ENCODE assay signal across 11 mouse cellular contexts in the genomic region with DNA sequence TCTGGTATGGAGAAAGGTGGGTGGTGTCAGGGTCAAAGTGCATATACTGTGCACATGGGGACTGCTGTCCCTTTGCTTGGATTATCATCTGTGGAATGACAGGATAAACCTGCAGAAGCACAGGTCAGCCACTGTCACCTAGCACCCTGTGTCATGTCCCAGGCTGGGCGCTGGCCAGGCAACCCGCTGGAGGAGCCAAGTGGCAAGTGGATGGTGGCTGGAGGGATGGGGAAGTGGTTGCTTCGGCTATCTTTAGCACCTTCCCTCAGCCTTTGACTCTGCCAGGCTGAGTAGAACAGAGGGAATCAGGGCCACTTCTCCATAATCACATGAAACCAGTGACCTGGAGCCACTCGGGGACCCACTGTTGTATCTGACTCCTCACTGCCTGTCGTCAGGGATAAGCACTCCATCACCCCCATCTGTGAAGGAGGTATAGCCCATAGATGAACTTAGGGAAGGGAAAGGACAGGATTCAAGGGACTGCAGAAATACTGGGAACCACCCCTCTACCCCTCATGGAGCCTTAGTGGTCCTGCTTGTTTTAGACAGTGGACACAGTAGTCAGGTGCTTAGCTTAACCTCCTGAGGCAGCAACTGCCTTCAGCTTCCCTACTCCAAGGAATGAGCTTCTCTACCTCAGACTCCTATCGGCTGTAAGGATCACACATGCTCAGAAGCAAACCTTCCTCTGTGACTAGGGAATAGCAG. TPM values are rescaled to one million over a fixed set of nuclear protein-coding genes. Genes with fewer than 3 reads are reported as not detected.
DNase-seq lines count a peak whose midpoint lies in the region; ATAC-seq and TF ChIP-seq lines count a peak whose summit lies in the region.
"Had no signal": no experiment of that assay in that cellular context is flagged by ENCODE, and none has a peak within 500 bp of the region (broad histone marks: within the 10 kb centered on the region; RNA-seq: fewer than 3 reads in every experiment).

No protein-coding gene starts in this region.

- H3K9ac ChIP-seq in liver, embryonic 11.5 days (ENCODE audit: low read depth, low read length), result peak overlapping the region; percentile 12; the same call in 1 of the 2 replicates
- H3K9ac ChIP-seq in liver, postnatal 0 days (replicated peaks), result no peak overlapping the region
- H3K9ac ChIP-seq: lung, embryonic 15.5 days; neural tube, embryonic 12.5 days had no signal

- no peaks in the 10 kb centered on the region for H3K9me3 ChIP-seq in liver, embryonic 11.5 days (ENCODE audit: control insufficient read depth, low read length)
- no peaks in the 10 kb centered on the region for H3K9me3 ChIP-seq in liver, postnatal 0 days (ENCODE audit: low read length)
- H3K9me3 ChIP-seq: lung, embryonic 15.5 days; neural tube, embryonic 12.5 days had no signal

- no peak overlapping the region for H3ac ChIP-seq in myocyte (ENCODE audit: control insufficient read depth, insufficient read length)

- TF ChIP-seq CTCF in liver, postnatal 0 days (IDR thresholded peaks at IDR 0.05; ENCODE audit: low read depth), result no peak

- peak; percentile 12 for TF ChIP-seq POLR2A in myocyte (IDR thresholded peaks at IDR 0.05; ENCODE audit: insufficient read length, low read depth)

- no peak for ATAC-seq in liver, embryonic 11.5 days (replicated peaks; ENCODE audit: low FRiP score)
- no peak for ATAC-seq in liver, postnatal 0 days

- peak overlapping the region; percentile 44; the same call in 1 of the 2 replicates for H3K27ac ChIP-seq in liver, embryonic 11.5 days (ENCODE audit: low read depth, low read length)
- H3K27ac ChIP-seq in liver, postnatal 0 days (ENCODE audit: low read depth), result no peak overlapping the region
- H3K27ac ChIP-seq: neural tube, embryonic 12.5 days had no signal

- peaks cover 2% of the 10 kb centered on the region for H3K79me2 ChIP-seq in myocyte (ENCODE audit: control insufficient read depth, insufficient read depth)

- TF ChIP-seq EP300 in liver, postnatal 0 days (IDR thresholded peaks at IDR 0.05; ENCODE audit: low read depth), result no peak

- H3K4me2 ChIP-seq in liver, embryonic 11.5 days, result no peak overlapping the region
- no peak overlapping the region for H3K4me2 ChIP-seq in liver, postnatal 0 days (ENCODE audit: low read depth, low read length)
- H3K4me2 ChIP-seq in myocyte (ENCODE audit: low read depth), result no peak overlapping the region
- H3K4me2 ChIP-seq: lung, embryonic 15.5 days; neural tube, embryonic 12.5 days had no signal

- H3K36me3 ChIP-seq in liver, embryonic 11.5 days (ENCODE audit: control insufficient read depth, insufficient read depth, low read length), result peaks cover 25% of the 10 kb centered on the region
- H3K36me3 ChIP-seq in liver, postnatal 0 days (replicated peaks; ENCODE audit: insufficient read depth, low read length), result peaks cover 29% of the 10 kb centered on the region
- peaks cover 35% of the 10 kb centered on the region for H3K36me3 ChIP-seq in myocyte (ENCODE audit: control insufficient read depth, insufficient read depth)

- WGBS in liver, embryonic 11.5 days, result 38% methylated on average over 6 of the region's 6 CpGs
- 23% methylated on average over 6 of the region's 6 CpGs for WGBS in liver, postnatal 0 days (ENCODE audit: insufficient replicate concordance)

- peak; percentile 29 for DNase-seq in cerebellum, adult 11-12 months
- no peak for DNase-seq in cerebellum, postnatal 36 days
- no peak for DNase-seq in liver, embryonic 11.5 days (ENCODE audit: low spot score)
- DNase-seq in liver, postnatal 0 days, result no peak
- peak; percentile 67 to 79 for DNase-seq in heart, postnatal 14 days
- no peak for DNase-seq in natural killer cell, adult 2 months (ENCODE audit: low spot score in 2 of 2)
- no peak for DNase-seq in thymus, postnatal 0 days (ENCODE audit: low spot score)
- DNase-seq: kidney, adult 11 months had no signal

- H3K27me3 ChIP-seq in liver, embryonic 11.5 days (replicated peaks; ENCODE audit: control insufficient read depth, insufficient read depth, low read length), result no peaks in the 10 kb centered on the region
- no peaks in the 10 kb centered on the region for H3K27me3 ChIP-seq in liver, postnatal 0 days (ENCODE audit: insufficient read depth, low read length)
- no peaks in the 10 kb centered on the region for H3K27me3 ChIP-seq in myocyte (ENCODE audit: control insufficient read depth, insufficient read depth, insufficient read length)
- H3K27me3 ChIP-seq: lung, embryonic 15.5 days; neural tube, embryonic 12.5 days had no signal

- intact Hi-C loops in heart, postnatal 14 days (cut with DNase I), result loop anchor here (2.0 to 5.0 kb wide), 2 partner anchors 24 to 323 kb away; no protein-coding TSS in a partner anchor

- peaks cover 12% of the 10 kb centered on the region for H3K4me1 ChIP-seq in liver, embryonic 11.5 days (replicated peaks; ENCODE audit: control insufficient read depth, insufficient read depth, low read length)
- peaks cover 7% of the 10 kb centered on the region for H3K4me1 ChIP-seq in liver, postnatal 0 days (ENCODE audit: insufficient read depth)
- H3K4me1 ChIP-seq: neural tube, embryonic 12.5 days had no signal

- no peak overlapping the region for H3K4me3 ChIP-seq in liver, embryonic 11.5 days (ENCODE audit: low read depth, low read length)
- no peak overlapping the region for H3K4me3 ChIP-seq in liver, postnatal 0 days (ENCODE audit: low read depth, low read length)
- H3K4me3 ChIP-seq in myocyte, result no peak overlapping the region
- H3K4me3 ChIP-seq: lung, embryonic 15.5 days; neural tube, embryonic 12.5 days had no signal

TF ChIP-seq in myocyte, 11 proteins besides CTCF, POLR2A, EP300 and RAD21:
- peak; percentile 59 for TF ChIP-seq POLR2AphosphoS2 (IDR thresholded peaks at IDR 0.05; ENCODE audit: insufficient read length, low read depth)
- no peak for TF ChIP-seq CEBPB (IDR thresholded peaks at IDR 0.05; ENCODE audit: insufficient read depth, poor library complexity, severe bottlenecking)
- peak in 1 of 3 experiments; percentile 38 for TF ChIP-seq MYOD1 (IDR thresholded peaks at IDR 0.05; ENCODE audit: control insufficient read depth in 1 of 3, insufficient read length in 2 of 3, low read depth in 2 of 3)
- TF ChIP-seq MYOG (IDR thresholded peaks at IDR 0.05; ENCODE audit: control insufficient read depth in 1 of 3, insufficient read depth in 1 of 3, insufficient read length in 2 of 3, low read depth in 2 of 3), result peak in 1 of 3 experiments; percentile 24
- peak; percentile 15 for TF ChIP-seq SRF (IDR thresholded peaks at IDR 0.05; ENCODE audit: control insufficient read depth, insufficient read length, low read depth)

RNA-seq across cellular contexts. Expression of gene Syngr1, which starts 16.3 kb away (rescaled TPM):
- 32.2 and 38.6 TPM in 2 replicates for polyA plus RNA-seq in liver, embryonic 11.5 days (2014; fragmentation: Nextera tagmentation; extraction: Ambion mirVana)
- polyA plus RNA-seq in liver, postnatal 0 days (2015; fragmentation: Nextera tagmentation; extraction: Ambion mirVana), result 10.3 and 10.4 TPM in 2 replicates
- total RNA-seq in heart, postnatal 14 days (2021), result 10 to 100 TPM; 77.8 to 79.6 TPM
- polyA plus RNA-seq in myocyte (2012; fragmentation: generic; extraction: Trizol), result 54.7 TPM
- 74.1 and 74.5 TPM in 2 replicates for polyA plus RNA-seq in thymus, postnatal 0 days (2015; fragmentation: Nextera tagmentation; extraction: Ambion mirVana)

RNA-seq across cellular contexts. Expression of gene Rpl3, which starts 16.9 kb away (rescaled TPM):
- 1,449 and 1,469 TPM in 2 replicates for polyA plus RNA-seq in liver, embryonic 11.5 days (2014; fragmentation: Nextera tagmentation; extraction: Ambion mirVana)
- 394 and 407 TPM in 2 replicates for polyA plus RNA-seq in liver, postnatal 0 days (2015; fragmentation: Nextera tagmentation; extraction: Ambion mirVana)
- total RNA-seq in heart, postnatal 14 days (2021), result 100 to 1,000 TPM; 278 to 293 TPM
- polyA plus RNA-seq in myocyte (2012; fragmentation: generic; extraction: Trizol), result 1,089 TPM
- 1,085 and 1,101 TPM in 2 replicates for polyA plus RNA-seq in thymus, postnatal 0 days (2015; fragmentation: Nextera tagmentation; extraction: Ambion mirVana)

RNA-seq across cellular contexts. Expression of gene Tab1, which starts 58.1 kb away (rescaled TPM):
- 25.9 and 28.7 TPM in 2 replicates for polyA plus RNA-seq in liver, embryonic 11.5 days (2014; fragmentation: Nextera tagmentation; extraction: Ambion mirVana)
- 7.0 and 7.5 TPM in 2 replicates for polyA plus RNA-seq in liver, postnatal 0 days (2015; fragmentation: Nextera tagmentation; extraction: Ambion mirVana)
- total RNA-seq in heart, postnatal 14 days (2021), result 10 to 100 TPM; 27.8 to 32.4 TPM
- polyA plus RNA-seq in myocyte (2012; fragmentation: generic; extraction: Trizol), result 33.3 TPM
- 37.3 and 38.2 TPM in 2 replicates for polyA plus RNA-seq in thymus, postnatal 0 days (2015; fragmentation: Nextera tagmentation; extraction: Ambion mirVana)

Comparison
In these comparisons a context has a peak if more than half of its experiments do, and no peak if none do; other contexts are left out.
1. DNase-seq: peak in cerebellum, adult 11-12 months (single experiment) and heart, postnatal 14 days (2 of 2); none in cerebellum, postnatal 36 days (0 of 2), liver, embryonic 11.5 days (single experiment), liver, postnatal 0 days (single experiment), natural killer cell, adult 2 months (0 of 2) and thymus, postnatal 0 days (single experiment).